Mouse (Mus musculus) heart, adult 18-20 months (tissue): ENCODE data around the gene Rundc1. TPM values are rescaled to one million over a fixed set of nuclear protein-coding genes. Genes with fewer than 3 reads are reported as not detected.
"Not testable (repeated sequence)": the region's sequence is repeated elsewhere in the genome, so short reads cannot be mapped to it uniquely, and the experiment has no call there.

Experiments
- DNase-seq, 2 experiments: peaks; one replicate each; pipeline ENCODE4 v3.0.0; 2021 to 2022; ENCODE audit warnings: mixed read lengths in 1 of 2
- total RNA-seq, 2 experiments: library from RNA; stranded (reverse); gene quantifications; 2 replicates each; pipeline ENCODE4 v1.2.3; 2021

Rundc1 gene
- total RNA-seq, 2 experiments from 2014 or later: 11.0 to 11.2 TPM

- DNase-seq: no peak
Observed at GRCm38 (mm10) chr11:101442760-101443159, 17.9 kb downstream of the Rundc1 start.

- DNase-seq: no peak
Observed at GRCm38 (mm10) chr11:101446319-101446718, 21.4 kb downstream of the Rundc1 start.

- not testable (repeated sequence) for DNase-seq
Observed at GRCm38 (mm10) chr11:101446860-101447259, 22.0 kb downstream of the Rundc1 start.

- DNase-seq: no peak
Observed at GRCm38 (mm10) chr11:101447786-101448185, 22.9 kb downstream of the Rundc1 start.

GRCm38 (mm10) chr11:101448274-101448746, 23.4 kb downstream of the Rundc1 start, which contains the start of gene Ifi35:
Gene Ifi35 (plus strand): TSS chr11:101448407.
- peak; percentile 88 to 93 for DNase-seq

GRCm38 (mm10) chr11:101448899-101449298, 24.0 kb downstream of the Rundc1 start:
- no peak for DNase-seq

- DNase-seq: not testable (repeated sequence)
Observed at GRCm38 (mm10) chr11:101449596-101449995, 24.7 kb downstream of the Rundc1 start.

- DNase-seq: no peak
Observed at GRCm38 (mm10) chr11:101450394-101450793, 25.5 kb downstream of the Rundc1 start.

GRCm38 (mm10) chr11:101451536-101451935, 26.7 kb downstream of the Rundc1 start:
- DNase-seq: no peak

GRCm38 (mm10) chr11:101452093-101452774, 27.3 kb downstream of the Rundc1 start:
- DNase-seq: no peak

- no peak for DNase-seq
Observed at GRCm38 (mm10) chr11:101454702-101455101, 29.8 kb downstream of the Rundc1 start.

GRCm38 (mm10) chr11:101455627-101456026, 30.7 kb downstream of the Rundc1 start:
- no peak for DNase-seq

GRCm38 (mm10) chr11:101457631-101458030, 32.7 kb downstream of the Rundc1 start:
- DNase-seq: no peak

GRCm38 (mm10) chr11:101458217-101458616, 33.3 kb downstream of the Rundc1 start:
- DNase-seq: no peak

GRCm38 (mm10) chr11:101459716-101460115, 34.8 kb downstream of the Rundc1 start:
- no peak for DNase-seq

GRCm38 (mm10) chr11:101460321-101460720, 35.4 kb downstream of the Rundc1 start:
- no peak for DNase-seq

GRCm38 (mm10) chr11:101462141-101462540, 37.3 kb downstream of the Rundc1 start:
- DNase-seq: no peak

GRCm38 (mm10) chr11:101462583-101463440, 37.9 kb downstream of the Rundc1 start:
- no peak for DNase-seq

- peak in 1 of 2 experiments; percentile 32 for DNase-seq
Observed at GRCm38 (mm10) chr11:101464211-101465100, 39.6 kb downstream of the Rundc1 start, which contains the start of gene Rnd2. Gene Rnd2 (plus strand): TSS chr11:101464999.

- peak; percentile 80 to 84 for DNase-seq
Observed at GRCm38 (mm10) chr11:101465101-101465868, 40.4 kb downstream of the Rundc1 start.
